Mouse (Mus musculus) midbrain, embryonic 13.5 days (tissue): ENCODE results near the gene Slc35e1. TPM values are rescaled to one million over a fixed set of nuclear protein-coding genes. Genes with fewer than 3 reads are reported as not detected.
A peak's percentile ranks its signal among the peaks of the same experiment; 100 is the strongest.

Experiments
- ATAC-seq: fragments of 200-750 bp; cut with Nextera tagmentation; 2 replicates; pipeline ENCODE4 v1.8.0; 2017; ENCODE audit warnings: mild to moderate bottlenecking, moderate TSS enrichment, moderate library complexity
- H3K27ac ChIP-seq: fragments of 300-500 bp; sonication (generic); 2 replicates; pipeline ENCODE4 v1.5.1; 2015; ENCODE audit warnings: inconsistent platforms, mild to moderate bottlenecking, moderate library complexity
- H3K27me3 ChIP-seq: fragments of 300-500 bp; sonication (generic); 2 replicates; pipeline ENCODE4 v1.6.1; 2015; ENCODE audit warnings: mild to moderate bottlenecking, inconsistent platforms
- H3K36me3 ChIP-seq: fragments of 300-500 bp; sonication (generic); 2 replicates; pipeline ENCODE4 v1.6.1; 2015; ENCODE audit warnings: mild to moderate bottlenecking, inconsistent platforms
- H3K4me1 ChIP-seq: fragments of 300-500 bp; sonication (generic); replicated peaks from 2 replicates; pipeline ENCODE4 v1.6.1; 2015; ENCODE audit warnings: inconsistent platforms
- H3K4me2 ChIP-seq: fragments of 300-500 bp; sonication (generic); replicated peaks from 2 replicates; pipeline ENCODE4 v1.6.1; 2015; ENCODE audit warnings: moderate library complexity, mild to moderate bottlenecking, inconsistent platforms
- H3K4me3 ChIP-seq: fragments of 300-500 bp; sonication (generic); replicated peaks from 2 replicates; pipeline ENCODE4 v1.5.1; 2015; ENCODE audit warnings: mild to moderate bottlenecking, inconsistent platforms
- H3K9ac ChIP-seq: fragments of 300-500 bp; sonication (generic); replicated peaks from 2 replicates; pipeline ENCODE4 v1.6.1; 2015; ENCODE audit warnings: mild to moderate bottlenecking, inconsistent platforms
- H3K9me3 ChIP-seq: fragments of 300-500 bp; sonication (generic); 2 replicates; pipeline ENCODE4 v1.6.1; 2016; ENCODE audit warnings: mild to moderate bottlenecking, inconsistent platforms
- WGBS: fragments of 180-500 bp; shearing (Covaris S2); methylation state at CpG from one replicate; pipeline ENCODE4 v1.1.7; 2015; 5-methylcytosine and 5-hydroxymethylcytosine counted together
- polyA plus RNA-seq: library from polyadenylated mRNA; unstranded; fragments of >200 nt; fragmentation: Nextera tagmentation; extraction: Ambion mirVana; gene quantifications from 2 replicates; pipeline ENCODE4 v1.2.1, GENCODE M21; 2015

Slc35e1 gene
- polyA plus RNA-seq = 9.0 and 11.9 TPM in 2 replicates

- Histone ChIP-seq H3K27ac (peak within 1 kb of the TSS; percentile 76), H3K9me3 (no peaks in the 10 kb centered on the region), H3K4me1 (peaks cover 25% of the 10 kb centered on the region), H3K9ac (peak within 1 kb of the TSS; percentile 91), H3K4me3 (peak within 1 kb of the TSS; percentile 90), H3K36me3 (peaks cover 49% of the 10 kb centered on the region), H3K27me3 (no peaks in the 10 kb centered on the region), H3K4me2 (peak within 1 kb of the TSS; percentile 96)
- 1% methylated on average over 61 of the region's 98 CpGs for WGBS
- peak; percentile 76 for ATAC-seq
These were observed at the start of gene Slc35e1 for GRCm38 (mm10) chr8:72491680-72492621. Gene Slc35e1, minus strand, starts transcription at chr8:72492614.

GRCm38 (mm10) chr8:72539234-72539633, 46.8 kb upstream of the Slc35e1 start:
- no peaks in the 10 kb centered on the region for H3K9me3 ChIP-seq
- peaks cover 12% of the 10 kb centered on the region for H3K36me3 ChIP-seq
- H3K27me3 ChIP-seq = no peaks in the 10 kb centered on the region
- no peak for ATAC-seq
- no peak overlapping the region for H3K27ac ChIP-seq
- H3K4me2 ChIP-seq = no peak overlapping the region
- H3K4me1 ChIP-seq = no peaks in the 10 kb centered on the region
- no peak overlapping the region for H3K9ac ChIP-seq
- no peak overlapping the region for H3K4me3 ChIP-seq

- H3K4me3 ChIP-seq = no peak overlapping the region
- 96% methylated on average over 3 of the region's 3 CpGs for WGBS
- ATAC-seq = no peak
These were observed 42.5 kb upstream of the Slc35e1 start for GRCm38 (mm10) chr8:72534888-72535287.

DNA sequence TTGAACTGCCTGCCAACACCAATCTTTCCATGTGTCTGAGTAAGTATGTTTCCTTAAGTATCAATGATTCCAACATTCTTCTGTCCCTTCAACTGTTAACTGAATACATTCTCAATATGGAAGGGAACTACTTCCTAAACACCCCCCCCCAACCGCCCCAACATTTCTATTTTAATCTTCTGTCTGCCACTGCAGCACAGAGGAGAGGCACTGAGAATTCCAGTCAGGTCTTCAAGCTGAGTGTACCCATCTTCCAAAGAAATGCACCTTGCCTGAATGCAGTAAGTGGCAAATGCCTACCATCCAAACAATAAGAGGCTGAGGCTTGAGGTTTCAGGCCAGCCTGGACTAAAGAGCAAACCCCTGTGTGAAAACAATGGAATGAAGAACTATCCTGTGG, 39.7 kb upstream of the Slc35e1 start:
- no peak for ATAC-seq
- WGBS = 100% methylated on average over 1 of the region's 1 CpGs
- H3K4me3 ChIP-seq = no peak overlapping the region

More at GRCm38 (mm10) chr8:72534888-72535287, 42.5 kb upstream of the Slc35e1 start:
- H3K9me3 ChIP-seq = no peaks in the 10 kb centered on the region
- no peak overlapping the region for H3K9ac ChIP-seq
- no peaks in the 10 kb centered on the region for H3K4me1 ChIP-seq
- H3K27me3 ChIP-seq = no peaks in the 10 kb centered on the region
- H3K36me3 ChIP-seq = peaks cover 4% of the 10 kb centered on the region; the same call in 1 of the 2 replicates
- H3K27ac ChIP-seq = no peak overlapping the region
- H3K4me2 ChIP-seq = no peak overlapping the region

GRCm38 (mm10) chr8:72521888-72522287, 29.5 kb upstream of the Slc35e1 start:
- Histone ChIP-seq H3K9me3 (no peaks in the 10 kb centered on the region), H3K9ac (no peak overlapping the region), H3K27ac (no peak overlapping the region), H3K36me3 (no peaks in the 10 kb centered on the region; the same call in 1 of the 2 replicates), H3K4me3 (no peak overlapping the region), H3K27me3 (no peaks in the 10 kb centered on the region), H3K4me1 (peaks cover 7% of the 10 kb centered on the region; the same call in 1 of the 2 replicates), H3K4me2 (no peak overlapping the region)
- no peak for ATAC-seq

More for the DNA sequence above, 39.7 kb upstream of the Slc35e1 start:
- Histone ChIP-seq H3K27ac (no peak overlapping the region), H3K4me2 (no peak overlapping the region), H3K27me3 (no peaks in the 10 kb centered on the region), H3K9me3 (no peaks in the 10 kb centered on the region), H3K36me3 (peaks cover 4% of the 10 kb centered on the region; the same call in 1 of the 2 replicates), H3K4me1 (no peaks in the 10 kb centered on the region), H3K9ac (no peak overlapping the region)

DNA sequence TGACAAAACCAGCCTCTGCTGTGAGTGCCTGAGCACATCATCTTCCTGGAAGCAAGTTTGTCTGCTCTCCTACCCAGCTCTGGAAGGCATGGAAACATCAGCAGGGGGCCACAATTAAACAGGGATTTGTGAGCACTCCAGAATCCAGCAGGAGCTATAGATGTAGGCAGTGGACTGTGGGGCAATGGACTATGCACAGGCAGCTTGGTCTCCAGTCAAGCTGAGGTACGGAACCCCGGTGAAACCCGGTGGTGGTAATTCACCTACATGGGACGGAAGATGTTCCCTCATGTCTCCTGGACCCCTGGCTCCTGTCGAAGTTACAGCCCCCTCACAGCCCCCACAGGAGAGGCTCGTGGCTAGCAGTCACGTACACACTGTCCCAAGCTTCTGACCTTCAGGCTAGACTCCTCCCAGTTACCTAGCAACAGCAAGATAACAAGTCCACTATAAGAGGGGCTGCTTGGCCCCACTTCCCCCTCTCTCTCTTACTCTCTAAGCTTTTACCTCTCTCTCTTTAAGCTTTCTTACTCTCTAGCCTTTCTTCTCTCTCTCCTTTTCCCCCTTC, 25.1 kb upstream of the Slc35e1 start:
- WGBS = 77% methylated on average over 7 of the region's 7 CpGs
- Histone ChIP-seq H3K27ac (no peak overlapping the region), H3K4me2 (no peak overlapping the region), H3K9ac (no peak overlapping the region), H3K4me1 (peaks cover 7% of the 10 kb centered on the region; the same call in 1 of the 2 replicates), H3K27me3 (no peaks in the 10 kb centered on the region), H3K4me3 (no peak overlapping the region), H3K9me3 (no peaks in the 10 kb centered on the region), H3K36me3 (no peaks in the 10 kb centered on the region)
- no peak for ATAC-seq

- 86% methylated on average over 1 of the region's 1 CpGs for WGBS
- Histone ChIP-seq H3K36me3 (no peaks in the 10 kb centered on the region), H3K4me2 (no peak overlapping the region), H3K4me1 (peaks cover 2% of the 10 kb centered on the region; the same call in 1 of the 2 replicates), H3K27me3 (no peaks in the 10 kb centered on the region), H3K9me3 (no peaks in the 10 kb centered on the region), H3K27ac (no peak overlapping the region), H3K4me3 (no peak overlapping the region), H3K9ac (no peak overlapping the region)
- no peak for ATAC-seq
These were observed 20.7 kb upstream of the Slc35e1 start for GRCm38 (mm10) chr8:72513158-72513557.

- H3K36me3 ChIP-seq = no peaks in the 10 kb centered on the region
- H3K27ac ChIP-seq = no peak overlapping the region
- no peak overlapping the region for H3K4me2 ChIP-seq
- H3K4me3 ChIP-seq = no peak overlapping the region
- H3K27me3 ChIP-seq = no peaks in the 10 kb centered on the region
- 88% methylated on average over 1 of the region's 1 CpGs for WGBS
- H3K9me3 ChIP-seq = no peaks in the 10 kb centered on the region
- 0 out of 2 replicates have a peak, but pooled peaks cover 3% of the 10 kb centered on the region for H3K4me1 ChIP-seq
- ATAC-seq = no peak
- no peak overlapping the region for H3K9ac ChIP-seq
These were observed 20.2 kb upstream of the Slc35e1 start for GRCm38 (mm10) chr8:72512648-72513047.

- ATAC-seq = no peak
- no peak overlapping the region for H3K9ac ChIP-seq
- H3K4me3 ChIP-seq = no peak overlapping the region
- WGBS = 90% methylated on average over 1 of the region's 1 CpGs
- H3K27me3 ChIP-seq = no peaks in the 10 kb centered on the region
- peaks cover 3% of the 10 kb centered on the region; the same call in 1 of the 2 replicates for H3K36me3 ChIP-seq
- H3K4me2 ChIP-seq = no peak overlapping the region
- H3K4me1 ChIP-seq = 0 out of 2 replicates have a peak, but pooled peaks cover 3% of the 10 kb centered on the region
- H3K27ac ChIP-seq = no peak overlapping the region
- no peaks in the 10 kb centered on the region for H3K9me3 ChIP-seq
These were observed 15.1 kb upstream of the Slc35e1 start for GRCm38 (mm10) chr8:72507505-72507904.

DNA sequence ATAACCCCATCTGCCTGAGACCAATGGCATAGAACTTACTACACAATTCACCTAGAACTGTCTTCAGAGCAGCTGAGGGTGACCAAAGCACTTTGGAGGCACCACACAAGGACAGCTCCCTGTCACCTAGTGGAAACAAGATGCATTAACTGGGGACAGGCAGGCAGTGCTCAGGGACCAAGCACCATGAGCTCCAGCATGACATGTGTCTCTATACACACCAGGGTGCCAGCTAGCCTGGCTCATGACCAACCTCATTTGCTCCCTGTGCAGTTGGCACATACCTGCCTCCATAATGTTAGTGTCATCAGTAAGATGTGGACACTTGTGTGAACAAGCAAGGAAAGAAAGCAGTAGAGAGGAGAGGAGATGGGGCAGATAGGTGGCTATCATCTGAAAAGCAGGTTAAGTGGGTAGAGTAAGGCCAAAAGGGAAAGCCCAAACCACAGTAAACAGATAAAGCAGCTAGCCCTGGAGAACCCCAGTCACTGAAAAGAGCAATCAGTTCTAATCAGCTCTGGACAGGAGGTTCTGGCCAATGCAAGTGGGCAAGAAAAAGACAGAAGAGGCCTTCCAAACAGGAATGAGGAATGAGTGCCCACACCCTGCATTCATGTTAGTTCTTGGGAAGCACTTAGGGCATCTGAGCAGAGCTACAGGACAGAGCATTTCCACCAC, 12.4 kb upstream of the Slc35e1 start:
- Histone ChIP-seq H3K4me1 (0 out of 2 replicates have a peak, but pooled peaks cover 3% of the 10 kb centered on the region), H3K27ac (no peak overlapping the region)
- no peak for ATAC-seq

DNA sequence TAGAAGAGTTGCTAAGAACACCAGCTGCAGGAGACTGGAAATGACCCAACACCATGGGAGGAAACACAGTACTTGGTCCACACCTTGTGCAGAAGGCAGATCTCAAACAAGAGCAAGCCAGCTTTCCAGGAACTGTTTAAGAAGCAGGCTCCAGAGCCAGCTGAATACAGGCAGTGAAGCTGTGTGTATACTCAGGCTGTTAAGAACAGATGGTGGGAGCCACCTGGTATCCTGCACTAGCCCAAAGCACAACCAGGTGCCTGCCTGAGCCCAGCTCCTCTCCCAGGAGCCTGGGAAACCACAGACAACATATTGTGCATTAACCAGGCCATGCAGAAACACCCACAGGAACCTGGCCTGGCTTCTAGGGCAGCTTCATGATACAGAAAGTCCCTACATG, 11.7 kb upstream of the Slc35e1 start:
- Histone ChIP-seq H3K27me3 (no peaks in the 10 kb centered on the region), H3K27ac (no peak overlapping the region)

More for the DNA sequence above, 12.4 kb upstream of the Slc35e1 start:
- no peak overlapping the region for H3K4me2 ChIP-seq
- peaks cover 3% of the 10 kb centered on the region; the same call in 1 of the 2 replicates for H3K36me3 ChIP-seq
- no peaks in the 10 kb centered on the region for H3K9me3 ChIP-seq
- no peak overlapping the region for H3K4me3 ChIP-seq
- H3K9ac ChIP-seq = no peak overlapping the region
- H3K27me3 ChIP-seq = no peaks in the 10 kb centered on the region

DNA sequence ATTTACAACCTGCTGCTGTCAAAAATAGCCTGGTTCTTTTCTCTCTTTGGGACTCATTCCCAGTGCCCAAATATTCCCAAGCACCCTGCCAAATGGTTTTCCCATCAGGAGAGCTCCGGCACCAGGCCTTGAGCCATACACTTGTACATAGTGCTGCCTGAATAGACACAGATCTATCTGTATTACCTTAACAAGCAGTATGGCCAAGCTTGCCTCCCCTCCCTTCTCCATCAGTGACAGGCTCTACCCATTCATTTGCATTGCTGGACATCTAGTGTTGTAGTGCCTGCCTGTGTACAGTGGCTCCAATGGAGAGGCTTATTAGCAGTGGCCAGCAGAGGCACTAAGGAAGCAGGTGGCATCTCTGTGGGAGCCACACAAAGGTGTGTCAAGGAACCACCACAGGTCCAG, 8.1 kb upstream of the Slc35e1 start:
- no peak for ATAC-seq
- peaks cover 23% of the 10 kb centered on the region for H3K36me3 ChIP-seq
- H3K4me3 ChIP-seq = no peak overlapping the region
- WGBS = 92% methylated on average over 1 of the region's 1 CpGs
- H3K9me3 ChIP-seq = no peaks in the 10 kb centered on the region
- no peaks in the 10 kb centered on the region for H3K4me1 ChIP-seq
- H3K9ac ChIP-seq = no peak overlapping the region
- H3K27ac ChIP-seq = no peak overlapping the region
- H3K4me2 ChIP-seq = no peak overlapping the region
- no peaks in the 10 kb centered on the region for H3K27me3 ChIP-seq

More for the DNA sequence above, 11.7 kb upstream of the Slc35e1 start:
- Histone ChIP-seq H3K4me1 (0 out of 2 replicates have a peak, but pooled peaks cover 3% of the 10 kb centered on the region), H3K9ac (no peak overlapping the region), H3K4me2 (no peak overlapping the region), H3K9me3 (no peaks in the 10 kb centered on the region), H3K4me3 (no peak overlapping the region), H3K36me3 (peaks cover 3% of the 10 kb centered on the region; the same call in 1 of the 2 replicates)
- ATAC-seq = no peak
